Mouse (Mus musculus) layer of hippocampus, postnatal 25 days (tissue): ENCODE measurements around the gene Nr1i2. TPM values are rescaled to one million over a fixed set of nuclear protein-coding genes. Genes with fewer than 3 reads are reported as not detected.

Source experiments
- DNase-seq, 2 experiments: peaks; one replicate each; pipeline ENCODE4 v3.0.0; 2022; ENCODE audit warnings: mixed read lengths in 2 of 2, low spot score in 1 of 2; ENCODE audit errors: extremely low spot score in 1 of 2
- total RNA-seq, 2 experiments: library from RNA; stranded (reverse); gene quantifications; 2 replicates each; pipeline ENCODE4 v1.2.3; 2021

Nr1i2 gene
- total RNA-seq, 2 experiments from 2014 or later: not detected

DNA sequence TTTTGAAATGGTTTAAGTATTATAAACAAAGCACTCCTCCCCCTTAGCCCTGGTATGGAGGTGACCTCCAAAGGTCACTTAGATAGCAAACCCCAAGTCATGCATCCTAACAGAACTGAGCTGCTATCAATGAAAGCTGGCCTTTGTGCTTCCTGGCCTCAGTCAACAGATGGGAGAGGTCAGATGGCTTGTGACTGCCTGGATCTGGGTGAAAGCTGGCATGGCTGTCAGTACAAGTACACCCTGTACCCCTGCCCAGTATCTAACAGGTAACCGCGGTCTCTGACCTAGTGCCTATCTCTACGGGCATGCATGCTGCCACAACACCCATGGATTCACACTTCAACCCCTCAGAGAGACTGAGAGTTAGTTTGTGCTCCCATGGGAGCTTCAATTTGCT lies 6.9 kb downstream of the Nr1i2 start:
- DNase-seq: no peak

DNA sequence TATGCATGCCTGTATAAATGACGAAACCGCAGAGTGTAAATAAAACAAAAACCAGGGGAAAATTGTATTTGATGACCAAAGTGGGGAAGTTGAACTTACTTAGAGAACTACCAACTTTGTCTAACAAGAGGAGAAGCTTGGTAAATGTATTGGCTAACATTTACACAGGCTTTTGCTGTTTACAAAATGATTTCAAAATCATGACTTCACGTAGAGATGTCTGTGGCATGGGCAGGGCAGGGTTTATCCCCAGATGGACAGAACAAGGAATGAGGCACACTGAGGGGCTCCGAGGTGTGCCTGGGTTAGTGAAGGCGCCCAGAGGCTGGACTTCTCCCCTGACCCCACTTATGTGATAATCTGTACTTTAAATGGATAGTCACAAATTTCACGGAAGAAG lies 7.3 kb downstream of the Nr1i2 start:
- DNase-seq: no peak

DNA sequence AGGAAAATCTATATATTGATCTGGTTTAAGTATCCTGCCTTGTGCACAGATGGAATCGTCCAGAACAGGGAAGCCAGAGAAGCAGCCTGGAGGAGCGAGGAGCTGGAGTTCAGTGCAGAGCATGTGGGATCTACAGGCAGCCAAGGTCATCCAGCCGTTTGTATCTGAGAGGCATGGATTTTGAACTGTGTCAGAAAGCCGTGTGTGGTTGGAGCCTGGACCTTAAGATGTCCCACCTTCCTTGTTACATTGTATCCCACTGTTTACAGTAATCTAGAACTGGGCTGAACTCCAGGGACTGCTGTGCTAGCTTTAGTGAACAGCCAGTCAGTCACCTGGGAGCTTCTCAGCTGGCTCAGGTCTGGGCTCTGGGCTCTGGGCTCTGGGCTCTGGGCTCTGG lies 8.1 kb downstream of the Nr1i2 start:
- DNase-seq: no peak

DNA sequence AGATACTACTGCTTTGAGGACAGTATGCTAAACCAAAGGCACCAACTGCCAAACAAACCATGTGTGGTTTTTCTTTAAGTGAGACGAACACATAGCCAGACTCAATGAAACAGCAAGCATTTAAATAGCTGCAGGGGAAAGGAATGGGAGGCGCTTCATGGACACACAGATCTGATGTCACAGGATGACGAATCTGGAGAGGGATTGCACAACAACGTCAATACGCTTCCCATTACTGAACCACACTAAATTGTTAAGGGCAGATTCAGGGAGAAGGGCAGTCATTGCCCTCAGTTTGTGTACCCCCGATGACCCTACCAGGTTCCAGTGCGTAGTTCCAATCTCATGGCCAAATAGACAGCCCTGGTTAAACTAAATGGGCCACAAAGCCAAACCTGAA lies 8.8 kb downstream of the Nr1i2 start:
- no peak for DNase-seq

DNA sequence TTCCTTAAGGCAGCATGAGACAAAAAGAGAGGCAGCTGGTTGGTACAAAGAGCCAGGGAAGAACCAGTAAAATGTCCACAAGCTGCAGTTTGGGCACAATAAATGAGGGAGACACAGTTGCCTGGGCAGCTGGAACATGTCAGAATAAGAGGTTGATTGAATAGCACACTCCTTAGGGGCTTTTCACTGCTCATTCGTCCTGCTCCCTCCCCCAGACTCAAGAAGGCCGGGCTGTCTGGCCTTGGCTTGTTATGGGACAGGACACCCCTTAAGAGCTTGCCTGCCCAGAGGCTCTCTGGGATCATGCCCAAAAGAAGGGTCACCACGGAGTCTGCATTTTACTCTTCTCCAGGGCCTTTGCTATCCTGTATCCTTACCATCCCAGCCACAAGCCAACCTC lies 11.3 kb downstream of the Nr1i2 start:
- no peak for DNase-seq

DNA sequence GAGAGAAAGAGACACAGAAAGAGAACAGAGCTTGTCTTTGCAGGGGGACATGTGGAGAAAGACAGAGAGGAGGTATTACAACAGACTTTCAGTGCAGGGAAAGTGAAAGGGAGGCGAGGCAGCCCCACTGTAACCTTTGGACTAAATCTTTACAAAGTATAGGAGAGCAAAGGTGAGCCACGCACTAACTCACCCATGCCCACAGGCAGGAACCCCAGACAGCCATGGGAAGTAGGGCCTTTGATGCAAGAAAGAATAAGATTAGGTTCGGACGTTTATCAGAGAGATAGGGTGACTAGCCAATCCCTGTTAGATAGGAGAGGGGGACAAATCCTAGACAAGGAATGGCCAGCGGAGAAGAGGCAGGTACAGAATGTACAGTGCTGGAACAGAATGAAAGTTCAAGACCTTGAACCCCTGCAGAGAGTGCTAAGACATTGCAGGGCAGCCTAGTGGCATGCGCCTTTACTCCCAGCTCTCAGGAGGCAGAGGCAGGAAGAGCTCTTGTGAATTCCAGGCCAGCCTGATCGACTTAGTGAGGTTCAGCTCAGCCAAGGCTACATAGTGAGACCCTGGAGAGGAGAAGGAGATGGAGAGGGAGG lies 12.0 kb downstream of the Nr1i2 start:
- DNase-seq: no peak

DNA sequence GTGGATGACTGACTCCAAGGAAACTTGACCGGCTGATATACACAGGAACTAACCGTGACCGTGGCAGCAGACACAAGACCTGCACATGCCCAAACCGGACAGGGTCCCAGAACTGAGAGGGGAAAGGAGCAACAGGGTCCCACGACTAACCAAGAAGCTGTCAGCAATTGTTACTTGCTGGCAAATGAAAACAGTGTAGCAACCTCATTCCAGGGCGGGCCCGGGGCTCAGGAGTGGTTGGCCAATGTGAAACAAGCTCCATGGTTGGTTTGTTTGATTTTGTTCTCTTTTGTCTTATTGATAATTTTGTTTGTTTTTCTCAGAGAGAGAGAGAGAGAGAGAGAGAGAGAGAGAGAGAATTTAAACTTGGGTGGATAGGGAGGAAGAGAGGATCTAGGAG lies 13.7 kb downstream of the Nr1i2 start:
- DNase-seq: no peak

DNA sequence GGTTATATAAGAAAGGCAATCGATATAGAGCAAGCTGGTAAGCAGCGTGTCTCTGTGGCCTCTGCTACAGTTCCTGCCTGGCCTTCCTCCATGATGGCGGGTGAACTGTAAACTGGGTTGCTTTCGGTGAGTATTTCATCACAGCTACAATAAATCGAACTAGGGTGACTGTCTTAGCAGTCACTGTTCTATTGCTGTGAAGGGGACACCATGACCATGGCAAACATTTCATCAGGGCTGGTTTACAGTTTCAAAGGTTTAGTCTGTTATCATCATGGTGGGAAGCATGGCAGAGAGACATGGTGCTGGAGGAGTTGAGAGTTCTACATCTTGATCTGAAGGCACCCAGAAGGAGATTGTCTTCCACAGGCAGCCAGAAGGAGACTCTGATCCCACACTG lies 14.8 kb downstream of the Nr1i2 start:
- DNase-seq: no peak

DNA sequence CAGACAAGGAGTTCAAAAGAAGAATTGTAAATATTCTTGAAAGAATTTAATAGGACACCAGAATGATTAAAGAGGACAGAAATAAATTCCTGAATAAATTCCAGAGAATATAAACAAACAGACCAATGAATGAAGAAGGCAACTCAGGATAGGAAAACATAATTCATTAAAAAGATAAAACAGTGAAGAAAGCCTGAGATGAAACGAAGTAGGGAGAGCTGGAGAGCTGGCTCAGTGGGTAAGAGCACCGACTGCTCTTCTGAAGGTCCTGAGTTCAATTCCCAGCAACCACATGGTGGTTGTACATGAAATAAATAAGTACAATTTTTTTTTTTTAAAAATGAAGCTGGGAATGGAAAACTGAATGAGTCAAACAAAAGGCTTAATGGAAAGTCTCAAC lies 19.9 kb downstream of the Nr1i2 start:
- DNase-seq: no peak

DNA sequence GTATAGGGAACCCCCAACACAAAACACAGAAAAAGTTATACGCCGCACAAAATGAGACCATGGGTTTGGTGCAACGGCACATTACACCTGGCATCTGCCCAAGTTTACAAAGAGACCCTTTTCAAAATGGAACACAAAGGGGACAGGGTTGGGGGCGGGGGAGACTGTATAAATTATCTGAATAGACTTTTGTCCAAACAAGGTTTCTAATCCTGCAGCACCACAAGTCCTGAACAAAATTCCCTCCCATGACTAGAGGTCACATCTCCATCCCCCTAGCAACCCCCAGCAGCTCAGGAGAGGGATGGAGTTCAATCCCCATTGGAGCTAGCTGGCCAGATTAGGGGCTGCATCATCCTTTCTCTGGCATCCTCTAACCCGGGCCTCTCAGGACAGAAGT lies 22.1 kb downstream of the Nr1i2 start:
- DNase-seq: no peak

DNA sequence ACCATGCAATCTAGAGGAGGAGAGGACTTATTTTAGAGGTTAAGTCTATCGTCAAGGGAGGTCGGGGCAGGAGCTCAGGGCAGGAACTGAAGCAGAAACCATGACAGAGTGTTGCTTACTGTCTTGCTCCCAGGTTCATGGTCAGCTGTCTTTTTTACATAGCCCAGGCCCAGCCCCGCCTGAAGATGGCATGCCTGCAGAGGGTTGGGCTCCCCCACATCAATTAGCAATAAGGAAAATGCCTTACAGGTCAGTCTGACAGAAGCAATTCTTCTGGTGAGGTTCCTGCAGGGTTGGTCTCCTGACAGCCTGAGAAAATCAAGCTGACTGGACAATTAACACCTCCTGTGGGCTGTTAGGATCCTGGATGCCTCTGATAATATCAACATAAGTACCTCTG lies 23.0 kb downstream of the Nr1i2 start:
- DNase-seq: no peak

DNA sequence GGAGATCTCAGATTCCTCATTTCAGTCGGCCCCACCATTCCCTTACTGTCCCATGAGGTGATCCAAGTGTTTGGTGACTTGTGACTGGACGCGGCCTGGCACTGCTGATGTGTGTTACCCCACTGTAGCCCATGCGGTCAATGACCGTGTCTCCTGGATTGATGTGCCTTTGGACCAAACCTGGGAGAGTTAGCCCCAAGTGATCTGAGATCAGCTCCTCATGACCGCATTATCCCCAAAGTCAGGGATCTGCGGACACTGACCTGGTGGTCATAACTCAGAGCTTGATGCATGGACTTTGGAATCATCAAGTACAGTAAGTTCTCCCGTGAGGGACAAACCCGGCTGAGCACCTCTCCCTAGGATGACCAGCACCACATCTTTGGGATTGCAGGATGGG lies 38.7 kb downstream of the Nr1i2 start:
- no peak for DNase-seq

DNA sequence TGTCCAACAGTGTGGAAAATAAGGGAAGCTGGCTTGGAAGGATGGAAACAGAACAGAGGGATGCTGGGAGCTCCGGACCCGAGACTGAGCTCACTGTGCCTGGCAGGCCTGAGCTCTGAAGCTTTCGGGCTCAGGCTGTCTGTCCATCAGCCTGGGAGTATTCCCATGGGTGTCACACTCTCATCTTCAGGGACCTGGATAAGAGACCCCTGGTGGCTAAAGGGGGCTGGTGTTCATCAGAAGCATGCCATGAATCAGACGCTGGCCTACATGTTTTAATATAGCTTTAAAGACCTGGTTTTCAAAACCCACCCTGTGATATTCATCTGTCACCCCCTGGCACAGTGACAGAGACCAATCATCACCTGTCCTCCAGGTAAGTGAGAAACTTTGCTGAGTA lies 39.5 kb downstream of the Nr1i2 start:
- no peak for DNase-seq

DNA sequence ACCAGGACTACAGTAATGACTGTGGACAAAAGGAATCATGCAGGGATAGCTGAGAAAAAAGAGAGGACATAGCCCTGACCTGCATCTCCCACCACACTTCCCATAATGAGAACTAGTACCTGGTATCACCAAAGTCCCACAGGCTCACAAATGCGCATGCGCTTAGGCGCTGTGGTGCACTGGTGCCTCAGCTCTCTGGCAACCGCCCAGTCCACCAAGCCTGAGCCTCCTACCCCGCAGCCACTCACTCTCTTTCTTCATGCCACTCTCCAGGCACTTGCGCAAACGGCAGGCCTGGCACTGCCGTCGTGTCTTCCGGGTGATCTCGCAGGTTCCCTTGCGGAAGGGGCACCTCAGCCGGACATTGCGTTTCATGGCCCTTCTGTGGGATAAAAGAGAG lies 40.6 kb downstream of the Nr1i2 start:
- no peak for DNase-seq

DNA sequence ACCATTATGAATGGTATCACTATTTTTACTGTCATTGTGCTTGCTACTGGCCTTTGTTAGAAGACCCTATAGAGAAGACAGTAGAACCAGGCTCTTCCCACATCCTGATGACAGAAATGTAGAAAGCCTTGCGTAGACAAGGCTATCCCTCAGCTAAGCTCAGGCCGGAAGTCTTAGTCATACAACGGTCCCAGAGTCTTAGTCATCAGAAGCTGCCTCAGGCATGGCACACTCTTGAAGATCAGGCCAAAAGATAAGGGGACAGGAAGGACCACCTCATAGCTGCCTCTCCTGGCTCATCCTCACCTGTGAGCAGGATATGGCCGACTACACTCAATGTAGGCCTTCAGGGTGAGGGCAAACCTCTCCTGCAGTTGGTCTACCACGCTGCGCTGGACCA lies 44.2 kb downstream of the Nr1i2 start:
- DNase-seq: no peak

DNA sequence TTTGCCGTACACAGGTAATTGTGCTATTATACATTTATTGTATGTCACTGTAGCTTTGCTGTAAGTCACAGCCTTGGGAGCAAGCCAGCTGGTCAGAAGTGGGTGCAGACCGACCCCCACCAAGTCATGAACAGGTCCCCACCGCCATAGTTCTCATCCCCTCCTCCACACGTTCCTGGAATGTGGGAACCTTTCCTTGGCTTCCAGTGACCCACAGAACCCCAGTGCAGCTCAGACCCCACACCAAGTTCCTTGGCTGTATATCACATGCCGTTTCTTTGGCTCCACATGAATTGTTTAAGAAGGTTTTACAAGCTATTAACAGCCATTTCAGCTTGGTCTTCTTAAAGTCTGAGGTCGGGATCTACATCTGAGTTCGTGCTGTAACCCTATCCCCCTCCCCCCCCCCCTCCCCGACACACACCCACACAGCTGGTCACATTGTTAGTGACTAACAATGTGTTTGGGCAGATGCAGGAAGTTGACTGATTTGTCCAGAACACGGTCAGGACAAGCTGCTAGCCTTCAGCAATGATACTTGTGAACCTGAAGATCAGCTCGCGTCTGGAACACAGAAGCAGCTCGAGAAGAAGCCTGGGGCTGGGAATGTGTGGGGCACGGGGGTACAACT lies 46.2 kb downstream of the Nr1i2 start:
- no peak for DNase-seq

DNA sequence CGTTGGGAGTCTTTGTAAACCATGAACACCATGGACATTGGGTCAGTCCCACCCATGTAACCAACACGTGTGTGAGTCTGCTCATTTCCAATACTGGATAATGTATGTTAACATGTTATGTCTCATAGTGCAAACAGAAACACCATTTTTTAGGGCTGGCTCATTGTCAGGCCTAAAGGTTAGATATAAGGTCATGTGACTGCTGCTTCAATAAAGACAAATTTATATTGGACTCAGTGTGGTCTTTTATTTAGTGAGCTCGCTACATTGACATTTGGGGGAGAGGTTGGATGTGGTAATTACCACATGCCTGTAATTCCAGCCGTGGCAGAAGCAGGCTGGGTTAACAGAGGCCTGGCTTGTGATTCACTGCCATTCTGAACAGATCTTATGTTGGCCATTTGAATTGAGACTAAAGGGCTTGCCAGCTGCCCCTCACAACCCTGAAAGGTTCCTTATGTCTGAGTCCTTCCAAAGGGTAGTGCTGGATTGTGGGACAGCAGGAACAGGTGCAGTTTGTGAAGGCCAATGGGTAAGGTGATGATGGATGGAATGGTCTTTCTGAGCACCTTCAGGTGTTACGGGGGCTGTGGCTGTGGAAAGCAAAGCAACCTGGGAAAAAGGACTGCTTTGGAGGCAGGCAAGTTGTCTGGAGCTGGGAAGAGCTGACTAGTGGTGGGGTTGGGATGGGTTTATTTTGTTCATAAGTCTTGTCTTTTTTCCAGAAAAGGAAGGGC lies 48.6 kb downstream of the Nr1i2 start:
- DNase-seq: no peak

DNA sequence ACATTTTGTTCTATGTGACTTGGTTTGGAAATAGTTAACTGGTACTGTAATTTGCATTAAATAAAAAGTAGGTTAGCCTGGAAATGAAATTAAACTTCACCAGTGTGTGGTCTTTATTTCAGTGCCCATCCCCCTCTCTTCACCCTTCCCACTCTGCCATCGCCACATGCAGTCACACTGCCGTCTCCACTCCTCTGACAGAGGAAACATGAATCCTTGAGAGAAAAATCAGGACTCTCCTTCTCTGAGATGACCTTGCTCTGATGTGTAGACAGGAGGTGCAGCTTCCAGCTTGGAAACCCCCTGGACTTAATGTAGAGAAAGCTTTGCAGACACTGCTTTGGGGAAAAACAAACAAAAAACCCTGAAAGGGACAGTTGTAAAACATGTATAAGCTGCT lies 49.2 kb downstream of the Nr1i2 start:
- no peak for DNase-seq

DNA sequence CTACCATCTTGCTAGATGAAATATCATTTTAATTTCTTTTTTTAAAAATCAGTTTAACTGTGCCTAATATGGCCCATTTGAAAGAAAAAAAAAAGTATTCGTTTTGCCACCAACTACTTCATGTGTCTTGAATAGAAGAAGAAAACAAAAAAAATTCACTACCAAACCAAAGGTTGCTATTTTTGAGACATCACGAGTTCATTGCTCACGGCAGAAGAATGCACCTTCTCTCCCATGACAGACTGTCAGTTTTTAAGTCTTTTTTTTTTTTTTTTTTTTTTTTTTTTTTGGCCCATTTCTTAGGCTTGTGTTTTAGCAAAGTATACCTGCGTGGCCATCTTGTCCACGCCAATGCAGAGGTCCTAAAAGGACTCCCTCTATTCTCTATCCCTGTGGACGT lies 50.5 kb downstream of the Nr1i2 start:
- no peak for DNase-seq

DNA sequence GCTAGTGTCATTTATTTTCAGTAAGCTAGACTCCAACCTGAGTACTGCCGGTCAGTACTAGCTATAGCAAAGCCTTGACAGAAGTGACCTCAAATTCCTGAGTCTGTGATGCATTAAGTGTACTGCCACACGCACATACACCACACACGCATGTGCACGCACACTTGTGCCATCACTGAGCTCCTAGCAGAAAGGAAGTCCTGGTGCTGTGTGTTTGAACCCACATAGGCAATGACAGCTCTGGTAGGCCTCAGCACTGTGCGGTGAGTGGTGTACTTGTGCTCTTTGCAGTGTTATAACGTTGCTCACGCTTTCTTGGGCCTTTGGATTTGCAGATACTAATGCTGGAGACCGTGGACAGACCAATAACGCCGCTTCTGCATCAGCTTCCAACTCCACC lies 54.5 kb downstream of the Nr1i2 start:
- DNase-seq: no peak

DNA sequence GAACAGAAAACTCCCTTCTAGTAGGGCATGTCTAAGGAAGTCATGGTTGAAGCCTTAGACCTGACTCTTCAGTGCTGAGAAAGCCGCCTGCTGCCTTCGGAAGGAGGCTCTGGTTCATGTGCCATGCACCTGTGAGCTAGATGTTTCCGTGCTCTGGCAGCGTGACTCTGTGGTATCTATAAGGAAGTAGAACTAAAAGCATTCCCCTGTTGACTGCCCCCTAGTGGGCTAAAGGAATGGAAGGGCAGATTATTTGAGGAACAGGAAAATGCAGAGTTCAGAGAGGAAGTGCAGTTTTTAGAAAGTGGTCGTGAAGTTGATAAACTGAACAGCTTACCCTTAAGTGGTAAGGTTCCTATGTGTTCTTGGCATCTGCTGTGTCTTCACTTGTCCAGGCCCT lies 54.9 kb downstream of the Nr1i2 start:
- peak in 1 of 2 experiments; percentile 36 for DNase-seq

DNA sequence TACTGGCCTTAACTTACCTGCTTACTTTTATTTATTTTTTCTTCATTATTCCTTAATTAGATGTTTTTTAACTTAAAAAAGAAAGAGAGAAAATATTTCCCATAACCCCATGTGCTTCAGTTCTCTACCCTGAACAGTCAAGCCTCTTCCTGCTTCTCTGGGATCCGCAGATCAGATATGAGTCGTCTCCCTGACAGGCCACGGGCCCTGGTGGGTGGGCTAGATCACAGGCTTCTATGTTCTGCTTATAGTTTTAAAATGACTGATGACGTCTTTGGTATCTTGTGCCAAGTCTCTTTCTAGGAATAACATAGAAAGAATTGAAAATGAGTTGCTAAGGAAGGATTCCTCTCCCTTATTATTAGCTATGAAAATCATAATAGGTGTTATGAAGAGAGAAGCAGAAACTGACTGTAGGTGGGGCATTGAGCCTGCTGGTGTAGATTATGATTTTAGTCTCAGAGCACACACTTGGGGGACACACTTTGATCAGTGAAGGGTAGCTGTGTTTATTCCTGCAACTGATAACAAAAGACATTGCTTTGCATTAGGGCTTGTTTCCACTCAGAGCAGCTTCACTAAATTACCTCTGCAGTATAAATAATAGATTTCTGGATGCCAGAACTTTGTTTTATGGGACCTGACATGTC lies 57.6 kb downstream of the Nr1i2 start:
- DNase-seq: no peak
